Mouse (Mus musculus): ENCODE data around the gene Dcaf4. TPM values are rescaled to one million over a fixed set of nuclear protein-coding genes. Genes with fewer than 3 reads are reported as not detected.

Gene Dcaf4
- polyA plus RNA-seq, 1 experiment, result 11.7 TPM

DNA sequence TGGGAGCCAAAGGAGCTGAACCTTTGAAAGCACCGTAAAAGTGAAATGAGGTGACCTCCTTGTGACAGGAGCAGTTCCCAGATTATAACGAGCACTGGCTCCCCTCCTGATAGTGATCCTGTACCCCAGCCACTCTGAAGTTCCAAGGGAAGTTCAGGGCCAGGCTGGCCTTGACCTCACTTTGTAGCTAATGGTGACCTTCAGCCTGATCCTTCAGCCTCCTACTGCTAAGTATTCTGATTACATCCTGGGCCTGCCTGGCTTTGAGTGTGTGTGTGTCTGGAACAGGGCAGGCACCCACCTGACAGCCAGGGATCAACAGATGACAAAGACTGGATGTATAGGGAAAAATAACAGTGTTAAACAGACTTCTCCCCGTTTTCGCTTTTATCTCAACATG is 3.6 kb downstream of the Dcaf4 start:
- TF ChIP-seq USF1 (IDR thresholded peaks at IDR 0.05; ENCODE audit: low read depth), result no peak
- TF ChIP-seq MYOG (IDR thresholded peaks at IDR 0.05; ENCODE audit: control insufficient read depth, extremely low read depth, insufficient read length), result no peak
- no peak for TF ChIP-seq MAX (IDR thresholded peaks at IDR 0.05)
- TF ChIP-seq CEBPB (IDR thresholded peaks at IDR 0.05; ENCODE audit: low read depth), result no peak
- no peak for TF ChIP-seq CTCF (IDR thresholded peaks at IDR 0.05; ENCODE audit: control insufficient read depth, insufficient read depth, insufficient read length)
- TF ChIP-seq MYOD1 (IDR thresholded peaks at IDR 0.05; ENCODE audit: control insufficient read depth, insufficient read length, low read depth), result no peak
- no peak for TF ChIP-seq FOSL1 (IDR thresholded peaks at IDR 0.05; ENCODE audit: insufficient read depth, low read length, poor library complexity, severe bottlenecking)
- Histone ChIP-seq H3K27me3 (ENCODE audit: control insufficient read depth, insufficient read depth, insufficient read length) (no peaks in the 10 kb centered on the region), H3K79me2 (ENCODE audit: control insufficient read depth, insufficient read depth) (no peaks in the 10 kb centered on the region), H3K36me3 (ENCODE audit: control insufficient read depth, insufficient read depth) (no peaks in the 10 kb centered on the region), H3ac (ENCODE audit: control insufficient read depth, insufficient read length, low read depth) (no peak overlapping the region), H3K79me3 (ENCODE audit: low read depth) (peaks cover 4% of the 10 kb centered on the region), H3K4me3 (ENCODE audit: insufficient read depth, poor library complexity, severe bottlenecking) (no peak overlapping the region)

- H3K27me3 ChIP-seq (ENCODE audit: control insufficient read depth, insufficient read depth, insufficient read length), result no peaks in the 10 kb centered on the region
- H3K4me3 ChIP-seq (ENCODE audit: insufficient read depth, poor library complexity, severe bottlenecking), result no peak overlapping the region
- no peak overlapping the region for H3ac ChIP-seq (ENCODE audit: control insufficient read depth, insufficient read length, low read depth)
- TF ChIP-seq USF1 (IDR thresholded peaks at IDR 0.05; ENCODE audit: low read depth), result no peak
- TF ChIP-seq CTCF (IDR thresholded peaks at IDR 0.05; ENCODE audit: control insufficient read depth, insufficient read depth, insufficient read length), result no peak
- TF ChIP-seq MYOG (IDR thresholded peaks at IDR 0.05; ENCODE audit: control insufficient read depth, extremely low read depth, insufficient read length), result no peak
- TF ChIP-seq CEBPB (IDR thresholded peaks at IDR 0.05; ENCODE audit: low read depth), result no peak
- TF ChIP-seq MYOD1 (IDR thresholded peaks at IDR 0.05; ENCODE audit: control insufficient read depth, insufficient read length, low read depth), result no peak
- TF ChIP-seq FOSL1 (IDR thresholded peaks at IDR 0.05; ENCODE audit: insufficient read depth, low read length, poor library complexity, severe bottlenecking), result no peak
- TF ChIP-seq MAX (IDR thresholded peaks at IDR 0.05), result no peak
- H3K36me3 ChIP-seq (ENCODE audit: control insufficient read depth, insufficient read depth), result no peaks in the 10 kb centered on the region
- no peaks in the 10 kb centered on the region for H3K79me2 ChIP-seq (ENCODE audit: control insufficient read depth, insufficient read depth)
- peaks cover 4% of the 10 kb centered on the region for H3K79me3 ChIP-seq (ENCODE audit: low read depth)
Observed at GRCm38 (mm10) chr12:83524329-83524728, 4.1 kb downstream of the Dcaf4 start.

- H3K79me3 ChIP-seq (ENCODE audit: low read depth), result peaks cover 4% of the 10 kb centered on the region
- no peak for TF ChIP-seq MAX (IDR thresholded peaks at IDR 0.05)
- TF ChIP-seq MYOD1 (IDR thresholded peaks at IDR 0.05; ENCODE audit: control insufficient read depth, insufficient read length, low read depth), result no peak
- no peak for TF ChIP-seq CEBPB (IDR thresholded peaks at IDR 0.05; ENCODE audit: low read depth)
- TF ChIP-seq MYOG (IDR thresholded peaks at IDR 0.05; ENCODE audit: control insufficient read depth, extremely low read depth, insufficient read length), result no peak
- no peak for TF ChIP-seq USF1 (IDR thresholded peaks at IDR 0.05; ENCODE audit: low read depth)
- H3K36me3 ChIP-seq (ENCODE audit: control insufficient read depth, insufficient read depth), result no peaks in the 10 kb centered on the region
- no peak overlapping the region for H3ac ChIP-seq (ENCODE audit: control insufficient read depth, insufficient read length, low read depth)
- H3K79me2 ChIP-seq (ENCODE audit: control insufficient read depth, insufficient read depth), result no peaks in the 10 kb centered on the region
- no peak overlapping the region for H3K4me3 ChIP-seq (ENCODE audit: insufficient read depth, poor library complexity, severe bottlenecking)
- no peaks in the 10 kb centered on the region for H3K27me3 ChIP-seq (ENCODE audit: control insufficient read depth, insufficient read depth, insufficient read length)
Observed at GRCm38 (mm10) chr12:83525822-83526544, 5.7 kb downstream of the Dcaf4 start.

GRCm38 (mm10) chr12:83527816-83528215 is 7.5 kb downstream of the Dcaf4 start:
- Histone ChIP-seq H3ac (ENCODE audit: control insufficient read depth, insufficient read length, low read depth) (no peak overlapping the region), H3K79me2 (ENCODE audit: control insufficient read depth, insufficient read depth) (no peaks in the 10 kb centered on the region), H3K4me3 (ENCODE audit: insufficient read depth, poor library complexity, severe bottlenecking) (no peak overlapping the region), H3K79me3 (ENCODE audit: low read depth) (peaks cover 1% of the 10 kb centered on the region), H3K36me3 (ENCODE audit: control insufficient read depth, insufficient read depth) (no peaks in the 10 kb centered on the region), H3K27me3 (ENCODE audit: control insufficient read depth, insufficient read depth, insufficient read length) (no peaks in the 10 kb centered on the region)
- TF ChIP-seq MAX (IDR thresholded peaks at IDR 0.05) (no peak), MYOG (IDR thresholded peaks at IDR 0.05; ENCODE audit: control insufficient read depth, extremely low read depth, insufficient read length) (no peak), USF1 (IDR thresholded peaks at IDR 0.05; ENCODE audit: low read depth) (no peak), CTCF (IDR thresholded peaks at IDR 0.05; ENCODE audit: control insufficient read depth, insufficient read depth, insufficient read length) (no peak), CEBPB (IDR thresholded peaks at IDR 0.05; ENCODE audit: low read depth) (no peak), MYOD1 (IDR thresholded peaks at IDR 0.05; ENCODE audit: control insufficient read depth, insufficient read length, low read depth) (no peak), FOSL1 (IDR thresholded peaks at IDR 0.05; ENCODE audit: insufficient read depth, low read length, poor library complexity, severe bottlenecking) (no peak)

- H3K79me3 ChIP-seq (ENCODE audit: low read depth), result peaks cover 1% of the 10 kb centered on the region
- no peaks in the 10 kb centered on the region for H3K79me2 ChIP-seq (ENCODE audit: control insufficient read depth, insufficient read depth)
- H3ac ChIP-seq (ENCODE audit: control insufficient read depth, insufficient read length, low read depth), result no peak overlapping the region
- H3K36me3 ChIP-seq (ENCODE audit: control insufficient read depth, insufficient read depth), result no peaks in the 10 kb centered on the region
- no peak overlapping the region for H3K4me3 ChIP-seq (ENCODE audit: insufficient read depth, poor library complexity, severe bottlenecking)
- no peaks in the 10 kb centered on the region for H3K27me3 ChIP-seq (ENCODE audit: control insufficient read depth, insufficient read depth, insufficient read length)
- no peak for TF ChIP-seq MYOG (IDR thresholded peaks at IDR 0.05; ENCODE audit: control insufficient read depth, extremely low read depth, insufficient read length)
- no peak for TF ChIP-seq USF1 (IDR thresholded peaks at IDR 0.05; ENCODE audit: low read depth)
- TF ChIP-seq MYOD1 (IDR thresholded peaks at IDR 0.05; ENCODE audit: control insufficient read depth, insufficient read length, low read depth), result no peak
- no peak for TF ChIP-seq FOSL1 (IDR thresholded peaks at IDR 0.05; ENCODE audit: insufficient read depth, low read length, poor library complexity, severe bottlenecking)
Observed at GRCm38 (mm10) chr12:83528665-83529064, 8.4 kb downstream of the Dcaf4 start.

- no peaks in the 10 kb centered on the region for H3K36me3 ChIP-seq (ENCODE audit: control insufficient read depth, insufficient read depth)
- H3K4me3 ChIP-seq (ENCODE audit: insufficient read depth, poor library complexity, severe bottlenecking), result no peak overlapping the region
- no peaks in the 10 kb centered on the region for H3K27me3 ChIP-seq (ENCODE audit: control insufficient read depth, insufficient read depth, insufficient read length)
- H3ac ChIP-seq (ENCODE audit: control insufficient read depth, insufficient read length, low read depth), result no peak overlapping the region
- no peak for TF ChIP-seq FOSL1 (IDR thresholded peaks at IDR 0.05; ENCODE audit: insufficient read depth, low read length, poor library complexity, severe bottlenecking)
- TF ChIP-seq CEBPB (IDR thresholded peaks at IDR 0.05; ENCODE audit: low read depth), result no peak
- no peak for TF ChIP-seq CTCF (IDR thresholded peaks at IDR 0.05; ENCODE audit: control insufficient read depth, insufficient read depth, insufficient read length)
- TF ChIP-seq MYOG (IDR thresholded peaks at IDR 0.05; ENCODE audit: control insufficient read depth, extremely low read depth, insufficient read length), result no peak
- TF ChIP-seq MYOD1 (IDR thresholded peaks at IDR 0.05; ENCODE audit: control insufficient read depth, insufficient read length, low read depth), result no peak
- TF ChIP-seq USF1 (IDR thresholded peaks at IDR 0.05; ENCODE audit: low read depth), result no peak
- TF ChIP-seq MAX (IDR thresholded peaks at IDR 0.05), result no peak
- no peaks in the 10 kb centered on the region for H3K79me3 ChIP-seq (ENCODE audit: low read depth)
- no peaks in the 10 kb centered on the region for H3K79me2 ChIP-seq (ENCODE audit: control insufficient read depth, insufficient read depth)
Observed at GRCm38 (mm10) chr12:83531992-83532391, 11.7 kb downstream of the Dcaf4 start.
